Mouse (Mus musculus) testis, adult 2 months (tissue): ENCODE measurements around the gene Fancg. TPM values are rescaled to one million over a fixed set of nuclear protein-coding genes. Genes with fewer than 3 reads are reported as not detected.
A peak's percentile ranks its signal among the peaks of the same experiment; 100 is the strongest.

ENCODE experiments used
- H3K27ac ChIP-seq: fragments of 200-500 bp; 2 replicates; pipeline ENCODE4 v1.5.1; 2012; ENCODE audit warnings: low read depth, low read length; ENCODE audit not compliant: control insufficient read depth, insufficient read depth
- H3K27me3 ChIP-seq: fragments of 200-500 bp; 2 replicates; pipeline ENCODE4 v1.6.1; 2012; ENCODE audit warnings: mild to moderate bottlenecking, low read length, moderate library complexity; ENCODE audit not compliant: control insufficient read depth, insufficient read depth
- H3K36me3 ChIP-seq: fragments of 200-500 bp; 2 replicates; pipeline ENCODE4 v1.6.1; 2012; ENCODE audit warnings: mild to moderate bottlenecking, low read length; ENCODE audit not compliant: control insufficient read depth, insufficient read depth
- H3K4me1 ChIP-seq: fragments of 200-500 bp; 2 replicates; pipeline ENCODE4 v1.6.1; 2012; ENCODE audit warnings: low read length; ENCODE audit not compliant: control insufficient read depth, insufficient read depth
- H3K4me3 ChIP-seq: fragments of 200-500 bp; 2 replicates; pipeline ENCODE4 v1.5.1; 2012; ENCODE audit warnings: low read depth, mild to moderate bottlenecking, low read length, moderate library complexity, mixed read lengths; ENCODE audit not compliant: control insufficient read depth
- CTCF ChIP-seq: fragments of 200-500 bp; IDR thresholded peaks from 2 replicates; pipeline ENCODE4 v1.5.1; 2012; ENCODE audit warnings: low read depth, mild to moderate bottlenecking, inconsistent platforms, low read length, moderate library complexity; ENCODE audit not compliant: control insufficient read depth, insufficient read depth, insufficient replicate concordance
- POLR2A ChIP-seq: fragments of 200-500 bp; IDR thresholded peaks from 2 replicates; pipeline ENCODE4 v1.6.1; 2012; ENCODE audit warnings: low read depth, mild to moderate bottlenecking, inconsistent platforms, low read length, moderate library complexity; ENCODE audit not compliant: control insufficient read depth
- polyA plus RNA-seq: library from polyadenylated mRNA; depleted of rRNA; stranded (reverse); fragments of >200 nt; gene quantifications from 2 replicates; pipeline ENCODE4 v1.2.3, GENCODE M21; 2012; rRNA removed

Gene Fancg
- polyA plus RNA-seq = 96.4 and 104 TPM in 2 replicates

GRCm38 (mm10) chr4:43010161-43011038, at the start of gene Fancg:
Gene Fancg (minus strand): TSS chr4:43010506.
- H3K4me1 ChIP-seq = peaks cover 12% of the 10 kb centered on the region
- H3K27me3 ChIP-seq = no peaks in the 10 kb centered on the region
- peak within 1 kb of the TSS; percentile 100 for H3K27ac ChIP-seq
- H3K4me3 ChIP-seq = peak within 1 kb of the TSS; percentile 100
- peak; percentile 11; the same call in 1 of the 2 replicates for TF ChIP-seq CTCF
- peak; percentile 97 for TF ChIP-seq POLR2A
- H3K36me3 ChIP-seq = peaks cover 4% of the 10 kb centered on the region

- Histone ChIP-seq H3K27me3 (no peaks in the 10 kb centered on the region), H3K36me3 (no peaks in the 10 kb centered on the region), H3K4me1 (peaks cover 7% of the 10 kb centered on the region), H3K27ac (peak overlapping the region; percentile 88), H3K4me3 (peak overlapping the region; percentile 97)
- no peak for TF ChIP-seq POLR2A
Observed at GRCm38 (mm10) chr4:43059697-43060096, 49.4 kb upstream of the Fancg start.

DNA sequence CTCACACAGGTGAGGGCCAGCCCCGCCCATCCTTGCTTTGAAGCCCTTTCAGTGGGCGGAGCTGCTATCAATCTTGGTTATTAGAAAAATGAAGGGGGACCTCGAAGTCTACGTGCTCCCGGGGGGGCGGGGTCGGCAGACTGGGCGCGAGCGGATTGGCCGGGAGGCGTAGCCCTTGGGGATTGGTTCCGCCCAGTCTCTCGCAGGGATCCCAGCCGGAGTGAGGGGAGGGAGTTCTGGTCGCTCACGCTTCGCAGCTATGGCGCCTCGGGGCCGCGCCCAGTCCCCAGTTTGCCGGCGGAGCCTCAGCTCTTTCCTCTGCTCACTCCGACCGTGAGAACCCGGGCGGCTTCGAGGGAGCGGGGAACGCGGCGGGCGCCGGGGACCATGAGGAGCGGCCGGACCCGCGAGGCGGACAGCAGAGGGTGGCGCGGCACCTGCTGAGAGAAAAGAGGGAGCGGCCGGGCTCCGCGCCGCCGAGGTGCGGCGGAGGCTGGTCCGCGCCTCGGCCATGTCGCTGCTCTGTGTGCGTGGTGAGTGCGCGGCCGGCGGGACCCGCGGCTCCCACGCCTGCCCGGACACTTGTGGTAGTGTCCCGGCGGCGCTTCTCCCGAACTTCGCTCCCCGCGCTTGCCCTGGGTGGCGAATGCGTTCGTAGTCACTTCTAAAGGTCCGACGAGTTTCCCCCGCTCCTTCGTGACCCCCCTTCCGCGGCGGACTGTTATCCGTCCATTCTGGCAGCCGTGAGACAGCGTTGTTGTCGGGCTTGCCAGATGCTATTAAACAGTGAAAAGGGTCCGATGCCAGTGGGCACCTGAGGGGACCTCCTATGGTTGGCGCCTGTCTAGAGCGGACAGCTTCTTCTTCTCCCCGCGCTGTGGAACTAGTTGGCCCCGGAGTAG, 48.7 kb upstream of the Fancg start, which contains the start of gene Unc13b:
Gene Unc13b (plus strand): TSS at position 201 of the 902 bp plus-strand sequence.
- H3K27ac ChIP-seq = peak within 1 kb of the TSS; percentile 88
- TF ChIP-seq POLR2A = peak; percentile 85
- no peak for TF ChIP-seq CTCF
- no peaks in the 10 kb centered on the region for H3K27me3 ChIP-seq
- peak within 1 kb of the TSS; percentile 97 for H3K4me3 ChIP-seq
- peaks cover 7% of the 10 kb centered on the region for H3K4me1 ChIP-seq
- H3K36me3 ChIP-seq = no peaks in the 10 kb centered on the region

- no peak for TF ChIP-seq CTCF
- TF ChIP-seq POLR2A = no peak
- no peaks in the 10 kb centered on the region for H3K36me3 ChIP-seq
- H3K4me3 ChIP-seq = peak overlapping the region; percentile 97
- peak overlapping the region; percentile 71; the same call in 1 of the 2 replicates for H3K27ac ChIP-seq
- H3K4me1 ChIP-seq = peaks cover 7% of the 10 kb centered on the region
- H3K27me3 ChIP-seq = no peaks in the 10 kb centered on the region
Observed at GRCm38 (mm10) chr4:43058392-43058752, 48.1 kb upstream of the Fancg start.

GRCm38 (mm10) chr4:43057654-43058053, 47.3 kb upstream of the Fancg start:
- no peak for TF ChIP-seq POLR2A
- no peak for TF ChIP-seq CTCF
- peaks cover 7% of the 10 kb centered on the region for H3K4me1 ChIP-seq
- H3K27me3 ChIP-seq = no peaks in the 10 kb centered on the region
- H3K4me3 ChIP-seq = no peak overlapping the region
- no peaks in the 10 kb centered on the region for H3K36me3 ChIP-seq
- H3K27ac ChIP-seq = no peak overlapping the region

- TF ChIP-seq CTCF (peak; percentile 19; the same call in 1 of the 2 replicates), POLR2A (no peak)
- H3K4me3 ChIP-seq = no peak overlapping the region
- H3K36me3 ChIP-seq = no peaks in the 10 kb centered on the region
- H3K4me1 ChIP-seq = peaks cover 4% of the 10 kb centered on the region; the same call in 1 of the 2 replicates
- H3K27me3 ChIP-seq = no peaks in the 10 kb centered on the region
- H3K27ac ChIP-seq = no peak overlapping the region
Observed at GRCm38 (mm10) chr4:43052627-43053026, 42.3 kb upstream of the Fancg start.

- Histone ChIP-seq H3K36me3 (no peaks in the 10 kb centered on the region), H3K4me1 (peaks cover 13% of the 10 kb centered on the region), H3K4me3 (peak overlapping the region; percentile 29; the same call in 1 of the 2 replicates), H3K27ac (no peak overlapping the region), H3K27me3 (peaks cover 6% of the 10 kb centered on the region)
- no peak; the same call in 1 of the 2 replicates for TF ChIP-seq CTCF
- TF ChIP-seq POLR2A = no peak
Observed at GRCm38 (mm10) chr4:43047231-43047630, 36.9 kb upstream of the Fancg start.
